Mouse (Mus musculus): ENCODE measurements at regions not wholly inside any gene's neighbourhood (a gene's known extent, or its start where the extent isn't known, plus 50 kb on each side); places are given as distances from the start of the nearest gene placed in this dataset.

DNA sequence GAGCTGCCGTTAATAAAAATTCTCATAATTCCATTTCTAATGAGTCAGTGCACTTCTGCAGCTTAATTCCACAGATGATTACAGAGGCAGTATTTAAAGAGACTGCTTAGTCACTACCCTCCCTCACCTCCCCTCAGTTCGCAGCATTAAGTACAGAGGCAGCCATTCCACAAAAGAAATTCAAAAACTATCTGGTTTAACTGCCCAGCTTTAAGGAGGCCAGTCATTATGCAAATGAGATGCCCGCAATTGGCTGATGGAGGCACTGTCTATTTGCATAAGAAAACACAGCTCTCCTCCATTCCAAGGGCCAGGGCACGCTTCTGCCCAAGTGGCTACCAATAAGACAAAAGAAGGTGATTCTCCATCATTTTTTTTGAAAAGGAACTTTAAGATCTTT lies 172.0 kb upstream of the Tox3 start:
- Histone ChIP-seq H3K27ac (no peak overlapping the region), H3K4me1 (replicated peaks; ENCODE audit: insufficient read depth, low read length) (no peaks in the 10 kb centered on the region), H3K4me2 (ENCODE audit: low read length) (no peak overlapping the region), H3K9me3 (replicated peaks; ENCODE audit: low read length) (no peaks in the 10 kb centered on the region), H3K4me3 (replicated peaks; ENCODE audit: low read depth, low read length) (no peak overlapping the region), H3K27me3 (ENCODE audit: insufficient read depth, low read length) (no peaks in the 10 kb centered on the region), H3K9ac (ENCODE audit: low read depth, low read length) (no peak overlapping the region), H3K36me3 (ENCODE audit: insufficient read depth, low read length) (no peaks in the 10 kb centered on the region)
- TF ChIP-seq CTCF (IDR thresholded peaks at IDR 0.05; ENCODE audit: low read depth), result no peak
- ATAC-seq (replicated peaks; ENCODE audit: low FRiP score, low read depth) (no peak), DNase-seq (ENCODE audit: low spot score) (peak; percentile 56)
- WGBS, result 25% methylated on average over 4 of the region's 4 CpGs

DNA sequence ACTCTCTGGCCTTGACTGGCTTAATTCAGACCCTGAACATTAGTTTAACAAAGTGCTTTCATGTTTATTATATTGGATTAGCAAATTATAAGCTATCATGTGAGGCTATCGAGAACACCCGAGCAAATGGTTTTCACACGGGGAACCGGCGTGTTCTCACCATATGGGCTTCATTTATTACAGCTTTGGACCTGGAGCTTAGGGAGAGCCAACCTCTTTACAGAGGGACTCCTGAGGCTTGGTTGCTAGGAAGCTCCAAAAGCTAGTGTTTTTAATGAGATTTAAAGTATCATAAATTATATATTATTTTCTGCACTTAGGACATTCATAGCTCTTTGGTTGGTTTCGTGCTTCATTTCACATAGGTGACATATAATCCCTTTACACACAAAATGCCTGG lies 171.4 kb upstream of the Tox3 start:
- H3K4me2 ChIP-seq (ENCODE audit: low read length), result no peak overlapping the region
- H3K4me1 ChIP-seq (replicated peaks; ENCODE audit: insufficient read depth, low read length), result no peaks in the 10 kb centered on the region
- H3K9ac ChIP-seq (ENCODE audit: low read depth, low read length), result no peak overlapping the region
- no peaks in the 10 kb centered on the region for H3K36me3 ChIP-seq (ENCODE audit: insufficient read depth, low read length)
- H3K27me3 ChIP-seq (ENCODE audit: insufficient read depth, low read length), result no peaks in the 10 kb centered on the region
- no peaks in the 10 kb centered on the region for H3K9me3 ChIP-seq (replicated peaks; ENCODE audit: low read length)
- no peak overlapping the region for H3K27ac ChIP-seq
- DNase-seq (ENCODE audit: low spot score) (no peak), ATAC-seq (replicated peaks; ENCODE audit: low FRiP score, low read depth) (no peak)
- WGBS, result 73% methylated on average over 6 of the region's 6 CpGs
- TF ChIP-seq CTCF (IDR thresholded peaks at IDR 0.05; ENCODE audit: low read depth), result no peak
- H3K4me3 ChIP-seq (replicated peaks; ENCODE audit: low read depth, low read length), result no peak overlapping the region

- H3K4me2 ChIP-seq (ENCODE audit: low read length), result no peak overlapping the region
- no peak for DNase-seq (ENCODE audit: low spot score)
- H3K9ac ChIP-seq (ENCODE audit: low read depth, low read length), result no peak overlapping the region
- no peaks in the 10 kb centered on the region for H3K9me3 ChIP-seq (replicated peaks; ENCODE audit: low read length)
- H3K4me1 ChIP-seq (replicated peaks; ENCODE audit: insufficient read depth, low read length), result no peaks in the 10 kb centered on the region
- 82% methylated on average over 3 of the region's 3 CpGs for WGBS
- H3K36me3 ChIP-seq (ENCODE audit: insufficient read depth, low read length), result no peaks in the 10 kb centered on the region
- H3K27ac ChIP-seq, result no peak overlapping the region
- TF ChIP-seq CTCF (IDR thresholded peaks at IDR 0.05; ENCODE audit: low read depth), result no peak
- H3K27me3 ChIP-seq (ENCODE audit: insufficient read depth, low read length), result no peaks in the 10 kb centered on the region
- H3K4me3 ChIP-seq (replicated peaks; ENCODE audit: low read depth, low read length), result no peak overlapping the region
- no peak for ATAC-seq (replicated peaks; ENCODE audit: low FRiP score, low read depth)
Measured at GRCm38 (mm10) chr8:90514191-90514590, 166.0 kb upstream of the Tox3 start.

DNA sequence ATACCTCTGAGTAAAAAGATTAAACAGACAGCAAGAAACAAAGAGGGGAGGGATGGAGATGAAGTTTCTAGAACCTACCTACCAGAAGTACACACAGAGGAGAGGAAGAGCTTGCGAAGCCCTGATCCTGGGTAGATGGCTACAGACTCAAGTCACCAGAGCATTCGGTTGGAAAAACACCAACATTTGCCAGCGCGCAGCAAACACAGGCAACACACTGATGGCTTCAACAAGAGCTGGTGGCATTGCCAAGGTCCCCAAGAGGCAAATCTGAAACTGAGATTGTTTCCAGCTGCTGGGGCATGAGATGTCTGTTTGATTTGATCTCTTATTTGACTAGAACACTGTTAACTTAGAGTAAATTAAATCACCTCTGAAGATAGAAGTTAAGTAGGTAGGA lies 165.5 kb upstream of the Tox3 start:
- H3K4me3 ChIP-seq (replicated peaks; ENCODE audit: low read depth, low read length), result no peak overlapping the region
- no peak for DNase-seq (ENCODE audit: low spot score)
- no peak overlapping the region for H3K9ac ChIP-seq (ENCODE audit: low read depth, low read length)
- ATAC-seq (replicated peaks; ENCODE audit: low FRiP score, low read depth), result no peak
- TF ChIP-seq CTCF (IDR thresholded peaks at IDR 0.05; ENCODE audit: low read depth), result no peak
- no peaks in the 10 kb centered on the region for H3K27me3 ChIP-seq (ENCODE audit: insufficient read depth, low read length)
- no peak overlapping the region for H3K4me2 ChIP-seq (ENCODE audit: low read length)
- WGBS, result 72% methylated on average over 4 of the region's 4 CpGs
- H3K4me1 ChIP-seq (replicated peaks; ENCODE audit: insufficient read depth, low read length), result no peaks in the 10 kb centered on the region
- H3K9me3 ChIP-seq (replicated peaks; ENCODE audit: low read length), result no peaks in the 10 kb centered on the region
- H3K27ac ChIP-seq, result no peak overlapping the region
- H3K36me3 ChIP-seq (ENCODE audit: insufficient read depth, low read length), result no peaks in the 10 kb centered on the region

GRCm38 (mm10) chr8:90513102-90513501 lies 165.0 kb upstream of the Tox3 start:
- Histone ChIP-seq H3K9ac (ENCODE audit: low read depth, low read length) (no peak overlapping the region), H3K27ac (no peak overlapping the region), H3K4me3 (replicated peaks; ENCODE audit: low read depth, low read length) (no peak overlapping the region), H3K4me1 (replicated peaks; ENCODE audit: insufficient read depth, low read length) (no peaks in the 10 kb centered on the region), H3K36me3 (ENCODE audit: insufficient read depth, low read length) (no peaks in the 10 kb centered on the region), H3K27me3 (ENCODE audit: insufficient read depth, low read length) (no peaks in the 10 kb centered on the region), H3K9me3 (replicated peaks; ENCODE audit: low read length) (no peaks in the 10 kb centered on the region), H3K4me2 (ENCODE audit: low read length) (no peak overlapping the region)
- DNase-seq (ENCODE audit: low spot score), result no peak
- TF ChIP-seq CTCF (IDR thresholded peaks at IDR 0.05; ENCODE audit: low read depth), result no peak
- 81% methylated on average over 8 of the region's 8 CpGs for WGBS
- ATAC-seq (replicated peaks; ENCODE audit: low FRiP score, low read depth), result no peak

DNA sequence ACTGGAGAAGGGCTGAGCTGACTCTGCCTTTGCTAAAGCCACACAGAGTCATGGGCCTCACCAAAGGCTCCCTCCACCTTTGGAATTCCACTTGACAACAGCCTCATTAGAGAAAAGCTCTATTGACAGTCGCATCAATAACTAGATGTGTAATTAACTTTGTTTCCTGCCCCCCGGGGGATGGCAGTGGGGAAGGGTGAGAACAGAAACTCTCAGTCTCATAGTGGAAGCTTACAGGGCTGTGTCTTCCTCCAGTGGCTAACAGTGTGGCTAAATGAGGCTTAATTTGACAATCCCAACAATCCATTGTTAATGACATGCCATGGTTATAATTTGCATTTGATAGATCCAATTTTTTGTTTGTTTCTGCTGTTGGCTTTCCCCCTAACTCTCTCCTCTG lies 164.5 kb upstream of the Tox3 start:
- Histone ChIP-seq H3K4me2 (ENCODE audit: low read length) (no peak overlapping the region), H3K9me3 (replicated peaks; ENCODE audit: low read length) (no peaks in the 10 kb centered on the region), H3K4me1 (replicated peaks; ENCODE audit: insufficient read depth, low read length) (no peaks in the 10 kb centered on the region), H3K27me3 (ENCODE audit: insufficient read depth, low read length) (no peaks in the 10 kb centered on the region), H3K27ac (no peak overlapping the region), H3K4me3 (replicated peaks; ENCODE audit: low read depth, low read length) (no peak overlapping the region), H3K36me3 (ENCODE audit: insufficient read depth, low read length) (no peaks in the 10 kb centered on the region), H3K9ac (ENCODE audit: low read depth, low read length) (no peak overlapping the region)
- DNase-seq (ENCODE audit: low spot score) (no peak), ATAC-seq (replicated peaks; ENCODE audit: low FRiP score, low read depth) (no peak)
- WGBS, result 29% methylated on average over 2 of the region's 2 CpGs
- no peak for TF ChIP-seq CTCF (IDR thresholded peaks at IDR 0.05; ENCODE audit: low read depth)

DNA sequence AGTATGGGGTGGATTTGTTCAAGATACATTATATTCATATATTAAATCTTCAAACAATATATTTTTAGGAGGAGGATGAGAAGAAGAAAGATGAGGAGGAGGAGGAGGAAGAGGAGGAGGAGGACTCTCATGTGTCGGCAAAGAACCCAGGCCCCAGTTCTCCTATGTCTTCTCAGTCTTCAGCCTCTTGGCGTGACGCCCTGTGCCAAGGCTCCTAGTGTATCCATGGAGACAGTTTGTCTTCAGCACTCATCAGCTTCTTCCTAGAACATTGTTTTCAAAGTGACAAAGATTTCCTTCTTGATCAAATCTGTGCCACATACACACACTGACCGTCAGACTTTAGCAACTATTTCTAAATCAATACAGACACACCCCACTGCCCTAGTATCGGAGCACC lies 156.4 kb upstream of the Tox3 start:
- H3K4me2 ChIP-seq (ENCODE audit: low read length), result no peak overlapping the region
- no peaks in the 10 kb centered on the region for H3K4me1 ChIP-seq (replicated peaks; ENCODE audit: insufficient read depth, low read length)
- H3K4me3 ChIP-seq (replicated peaks; ENCODE audit: low read depth, low read length), result no peak overlapping the region
- H3K27ac ChIP-seq, result no peak overlapping the region
- no peaks in the 10 kb centered on the region for H3K36me3 ChIP-seq (ENCODE audit: insufficient read depth, low read length)
- DNase-seq (ENCODE audit: low spot score) (no peak), ATAC-seq (replicated peaks; ENCODE audit: low FRiP score, low read depth) (no peak)
- no peak overlapping the region for H3K9ac ChIP-seq (ENCODE audit: low read depth, low read length)
- WGBS, result 75% methylated on average over 5 of the region's 5 CpGs
- no peak for TF ChIP-seq CTCF (IDR thresholded peaks at IDR 0.05; ENCODE audit: low read depth)
- H3K27me3 ChIP-seq (ENCODE audit: insufficient read depth, low read length), result no peaks in the 10 kb centered on the region
- H3K9me3 ChIP-seq (replicated peaks; ENCODE audit: low read length), result no peaks in the 10 kb centered on the region
